Mouse (Mus musculus) liver, adult (tissue): ENCODE data around the gene Slc44a2.

Experiments used
- GATA4 ChIP-seq: IDR thresholded peaks from 2 replicates; pipeline ENCODE4 v1.6.1; 2014; ENCODE audit warnings: mild to moderate bottlenecking, low read length; ENCODE audit not compliant: insufficient replicate concordance

Slc44a2 gene

DNA sequence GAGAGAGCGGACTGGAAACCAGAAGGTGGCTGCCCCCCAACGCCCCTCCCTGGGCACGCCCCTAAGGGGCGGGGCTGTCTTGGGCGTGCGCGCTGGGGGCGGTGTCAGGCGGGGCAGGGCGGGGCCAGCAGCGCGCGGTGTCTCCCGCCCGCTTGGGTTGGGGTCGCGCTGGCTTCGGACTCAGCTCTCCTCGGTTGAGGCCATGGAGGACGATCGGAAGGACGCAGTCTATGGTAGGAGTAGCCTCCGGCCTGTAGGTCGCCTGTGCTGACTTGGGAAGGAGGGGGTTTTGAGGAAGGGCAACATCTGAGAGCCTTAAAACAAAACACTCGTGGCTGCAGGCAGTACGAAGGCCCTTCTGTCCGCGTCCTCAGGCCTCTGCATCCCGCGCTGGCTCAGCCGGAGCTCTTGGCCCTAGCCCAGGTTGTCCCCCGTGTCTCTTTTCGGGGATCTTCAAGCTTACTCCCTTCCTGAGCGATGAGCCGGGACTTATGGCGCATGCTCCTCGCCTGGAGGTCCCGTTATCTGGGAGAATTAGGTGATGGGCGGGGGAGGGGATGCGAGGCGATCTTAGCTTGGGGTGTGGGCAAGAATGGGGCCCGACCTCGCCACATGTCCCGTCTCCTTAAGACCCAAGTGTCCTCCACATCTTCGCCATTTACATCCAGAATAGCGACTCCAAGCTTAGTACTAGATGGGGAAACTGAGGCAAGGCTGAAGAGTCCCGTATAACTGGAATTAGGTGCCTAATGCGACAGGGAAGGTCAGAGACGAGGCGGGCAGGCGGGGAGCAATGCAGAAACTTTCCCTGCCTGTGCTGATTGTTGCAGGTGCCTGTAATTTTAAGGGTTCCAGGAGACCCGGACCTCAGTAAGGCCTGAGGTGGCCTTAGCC is at the start of gene Slc44a2:
Gene Slc44a2 (plus strand): TSS at position 80 of the 894 bp plus-strand sequence.
- TF ChIP-seq GATA4: no peak

DNA sequence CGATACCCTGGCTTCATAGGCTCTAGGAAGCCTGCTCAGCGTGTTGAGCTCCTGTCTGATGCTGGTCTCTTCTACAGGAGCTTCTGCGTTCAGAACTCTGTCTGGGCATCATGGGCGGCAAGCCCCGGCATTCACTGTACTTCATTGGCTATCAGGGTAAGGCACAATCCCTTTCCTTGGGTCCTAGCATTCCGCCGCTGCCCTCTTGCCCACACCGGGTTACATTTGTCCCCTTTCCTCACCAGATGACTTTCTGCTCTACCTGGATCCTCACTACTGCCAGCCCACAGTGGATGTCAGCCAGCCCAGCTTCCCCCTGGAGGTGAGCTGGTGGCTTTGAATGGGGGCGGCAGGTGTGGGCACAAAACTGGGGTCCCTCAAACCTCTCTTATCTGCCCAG is 48.1 kb upstream of the Slc44a2 start:
- TF ChIP-seq GATA4: no peak

DNA sequence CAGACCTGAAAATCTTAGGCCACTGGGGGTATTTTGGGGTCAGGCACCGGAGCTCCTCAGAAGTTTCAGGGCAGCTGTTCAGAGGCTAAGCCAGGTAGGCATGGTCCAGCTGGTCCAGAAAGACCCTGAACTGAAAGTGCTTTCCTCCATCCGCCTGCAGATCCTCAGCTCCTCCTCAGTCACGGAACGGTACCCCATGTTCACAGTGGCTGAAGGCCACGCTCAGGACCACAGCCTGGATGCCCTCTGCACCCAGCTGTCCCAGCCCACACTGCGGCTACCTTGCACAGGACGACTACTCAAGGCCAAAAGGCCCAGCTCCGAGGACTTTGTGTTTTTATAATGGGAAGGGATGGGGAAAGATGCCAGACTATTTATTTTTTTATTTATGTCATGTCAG is 47.4 kb upstream of the Slc44a2 start:
- TF ChIP-seq GATA4: no peak

DNA sequence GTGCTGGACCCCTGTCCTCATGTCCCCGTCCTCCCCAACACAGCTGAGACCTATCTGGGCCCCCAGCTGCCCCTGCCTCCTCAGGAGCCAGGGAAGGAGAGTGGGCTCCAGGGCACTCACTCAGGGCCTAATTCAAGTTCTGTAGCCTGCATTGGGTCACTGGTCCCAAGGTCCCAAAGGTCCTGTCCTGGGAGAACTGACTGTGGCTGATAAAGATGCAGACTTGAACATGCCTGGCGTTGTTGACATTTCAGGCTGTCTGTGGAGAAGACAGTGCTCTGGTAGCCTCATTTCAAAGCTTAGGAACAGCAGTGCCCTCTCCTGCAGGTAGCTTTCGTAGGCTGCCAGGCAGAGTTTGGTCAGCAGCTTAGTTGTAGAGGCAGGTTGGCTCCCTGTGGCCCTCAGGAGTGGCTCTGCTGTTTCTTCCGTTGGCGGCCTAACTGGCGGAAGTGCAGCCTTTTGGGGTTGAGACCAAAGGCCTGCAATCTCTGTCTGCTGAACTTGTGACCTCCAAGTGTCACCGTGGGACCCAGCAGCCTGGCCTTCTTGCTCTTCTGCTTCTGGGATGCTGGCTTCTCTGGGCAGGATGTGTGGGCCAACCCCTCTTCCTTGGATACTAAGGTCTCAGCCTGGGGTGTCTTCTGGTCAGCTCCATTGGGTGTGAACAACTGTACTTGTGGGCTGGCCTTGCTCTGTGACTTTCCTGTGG is 46.8 kb upstream of the Slc44a2 start:
- TF ChIP-seq GATA4: no peak

- TF ChIP-seq GATA4: no peak
Observed at GRCm38 (mm10) chr9:21274336-21274735, 46.2 kb upstream of the Slc44a2 start.

- no peak for TF ChIP-seq GATA4
Observed at GRCm38 (mm10) chr9:21275013-21275710, 45.3 kb upstream of the Slc44a2 start.

DNA sequence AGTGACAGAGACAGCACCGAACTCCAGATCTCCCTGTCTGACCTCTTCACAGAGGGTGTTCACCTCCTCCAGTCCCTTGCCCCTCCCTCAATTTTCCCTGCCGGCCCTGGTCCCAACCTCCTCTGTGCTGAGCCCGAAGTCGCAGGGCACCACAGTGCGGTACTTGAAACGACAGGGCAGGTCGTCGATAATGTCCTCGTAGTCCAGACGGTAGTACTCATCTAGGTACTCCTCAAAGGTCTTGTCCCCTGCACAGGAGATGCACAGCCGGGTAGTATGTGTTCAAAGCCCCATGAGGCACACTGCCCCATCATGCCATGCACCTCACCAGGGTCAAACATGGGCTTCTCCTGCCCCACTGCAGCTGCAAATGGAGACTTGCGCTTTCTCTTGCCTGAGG is 44.8 kb upstream of the Slc44a2 start:
- no peak for TF ChIP-seq GATA4

DNA sequence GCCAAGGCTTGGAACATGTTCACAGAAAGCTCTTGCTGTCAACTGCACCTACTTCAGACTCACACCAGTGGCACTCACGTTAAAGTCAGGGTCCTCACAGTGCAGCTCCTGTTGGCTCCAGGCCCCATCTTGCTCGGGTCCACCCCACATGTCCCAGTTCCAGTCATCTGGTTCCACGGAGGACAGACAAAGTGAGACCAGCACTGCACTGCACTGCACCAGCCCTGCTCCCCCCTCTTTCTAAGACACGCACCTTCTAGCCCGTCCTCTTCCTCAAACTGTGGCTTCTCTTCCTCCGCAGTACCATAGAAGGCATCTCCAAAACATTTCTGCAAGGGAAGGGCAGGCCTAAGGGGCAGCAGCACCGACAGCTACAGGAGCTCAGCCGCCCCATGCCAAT is 44.2 kb upstream of the Slc44a2 start:
- no peak for TF ChIP-seq GATA4

DNA sequence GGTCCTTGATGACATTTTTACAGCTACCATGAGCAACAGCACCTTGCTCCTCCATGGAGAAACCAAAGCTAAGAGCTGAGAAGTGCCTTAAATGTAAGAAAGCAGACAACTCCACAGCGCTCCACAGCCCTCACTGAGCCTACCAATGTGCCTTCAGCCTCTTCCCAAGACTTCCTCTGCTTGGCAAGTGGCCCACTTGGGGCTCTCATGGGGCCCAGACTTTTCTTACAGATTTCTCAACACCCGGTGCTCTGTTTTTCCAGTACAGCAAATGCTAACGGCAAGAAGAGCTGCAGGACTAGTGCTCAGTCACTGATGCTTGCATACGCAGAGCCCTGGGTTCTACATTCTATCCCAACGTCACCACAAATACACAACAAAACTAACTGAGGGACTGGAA is 42.7 kb upstream of the Slc44a2 start:
- TF ChIP-seq GATA4: no peak

GRCm38 (mm10) chr9:21283591-21283990 is 36.9 kb upstream of the Slc44a2 start:
- no peak for TF ChIP-seq GATA4

- no peak for TF ChIP-seq GATA4
Observed at GRCm38 (mm10) chr9:21283994-21284393, 36.5 kb upstream of the Slc44a2 start.

DNA sequence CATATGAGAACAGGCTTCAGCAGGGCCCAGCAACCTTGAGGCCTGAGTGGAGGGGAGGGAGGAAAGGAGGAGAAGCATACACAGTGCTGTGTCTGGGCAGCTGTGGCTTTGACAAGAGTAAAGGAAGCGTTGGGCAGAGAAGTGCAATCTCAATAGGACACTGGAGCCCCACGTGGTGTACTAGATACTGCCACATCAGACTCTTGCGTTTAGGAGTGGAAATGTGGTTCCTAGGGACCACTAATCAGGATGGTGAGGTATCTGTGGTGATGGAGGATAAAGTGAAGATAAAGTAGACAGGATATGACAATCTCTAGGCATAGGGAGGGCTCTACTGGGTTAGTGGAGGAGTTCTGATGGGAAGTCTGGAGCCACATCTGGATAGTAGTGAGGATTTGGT is 33.7 kb upstream of the Slc44a2 start:
- TF ChIP-seq GATA4: no peak

- no peak for TF ChIP-seq GATA4
Observed at GRCm38 (mm10) chr9:21287571-21288402, 32.7 kb upstream of the Slc44a2 start, which contains the start of gene Kri1. Gene Kri1 (minus strand): TSS chr9:21287969.

GRCm38 (mm10) chr9:21288404-21289336 is 31.8 kb upstream of the Slc44a2 start:
- TF ChIP-seq GATA4: no peak
